Mouse (Mus musculus) limb, embryonic 10.5 days (tissue): Measurements from ENCODE around the gene Prkch. TPM values are rescaled to one million over a fixed set of nuclear protein-coding genes. Genes with fewer than 3 reads are reported as not detected.
"Not testable (repeated sequence)": the region's sequence is repeated elsewhere in the genome, so short reads cannot be mapped to it uniquely, and the experiment has no call there.

Experiments used
- DNase-seq: peaks from one replicate; pipeline ENCODE4 v3.0.0-alpha.2; 2017; ENCODE audit warnings: low spot score
- H3K27ac ChIP-seq: fragments of 300-500 bp; sonication (generic); 2 replicates; pipeline ENCODE4 v1.5.1; 2016; ENCODE audit warnings: mild to moderate bottlenecking
- H3K27me3 ChIP-seq: fragments of 300-500 bp; sonication (generic); 2 replicates; pipeline ENCODE4 v1.6.1; 2016; ENCODE audit warnings: low read depth, mild to moderate bottlenecking; ENCODE audit not compliant: poor library complexity, severe bottlenecking
- H3K36me3 ChIP-seq: fragments of 300-500 bp; sonication (generic); 2 replicates; pipeline ENCODE4 v1.6.1; 2016; ENCODE audit warnings: mild to moderate bottlenecking, moderate library complexity
- H3K4me1 ChIP-seq: fragments of 300-500 bp; sonication (generic); 2 replicates; pipeline ENCODE4 v1.6.1; 2016
- H3K4me3 ChIP-seq: fragments of 300-500 bp; sonication (generic); 2 replicates; pipeline ENCODE4 v1.5.1; 2016; ENCODE audit warnings: mild to moderate bottlenecking, moderate library complexity
- H3K9me3 ChIP-seq: fragments of 300-500 bp; sonication (generic); replicated peaks from 2 replicates; pipeline ENCODE4 v1.6.1; 2016; ENCODE audit warnings: mild to moderate bottlenecking
- WGBS: fragments of 180-500 bp; shearing (Covaris S2); methylation state at CpG from one replicate; pipeline ENCODE4 v1.1.7; 2016; 5-methylcytosine and 5-hydroxymethylcytosine counted together
- polyA plus RNA-seq: library from polyadenylated mRNA; unstranded; fragments of >200 nt; fragmentation: Nextera tagmentation; extraction: Ambion mirVana; gene quantifications from 2 replicates; pipeline ENCODE4 v1.2.1, GENCODE M21; 2016

The Prkch gene
- polyA plus RNA-seq, 1 experiment from 2014 or later = 7.4 TPM

DNA sequence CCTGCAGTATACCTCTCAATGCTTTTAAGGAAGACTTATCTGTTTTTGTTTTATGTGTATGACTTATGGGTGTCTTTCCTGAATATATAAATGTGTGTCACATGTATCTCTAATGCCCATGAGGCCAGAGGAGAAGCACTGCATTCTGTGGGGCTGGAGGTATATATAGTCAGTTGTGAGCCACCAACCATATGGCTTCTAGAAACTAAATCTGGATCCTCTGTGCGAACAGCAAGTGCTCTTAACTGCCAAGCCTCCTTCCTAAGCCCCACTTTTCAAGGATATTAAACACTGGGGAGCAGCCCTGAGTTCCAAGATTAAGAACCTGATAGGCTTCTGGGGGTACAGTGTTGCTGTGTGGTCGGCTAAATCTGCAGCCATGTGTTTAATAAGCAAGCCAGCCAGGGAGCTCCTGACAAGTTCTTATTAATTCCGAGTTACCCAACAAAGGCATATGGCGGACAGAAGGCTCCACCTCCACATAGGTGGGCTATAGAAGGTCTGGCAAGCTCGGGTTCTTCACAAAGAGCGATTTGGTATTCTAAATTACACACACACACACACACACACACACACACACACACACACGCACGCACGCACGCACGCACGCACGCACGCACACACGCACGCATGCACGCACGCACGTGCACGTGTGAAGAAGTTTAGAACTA is 25.9 kb upstream of the Prkch start:
- H3K36me3 ChIP-seq = no peaks in the 10 kb centered on the region
- no peaks in the 10 kb centered on the region for H3K27me3 ChIP-seq
- 93% methylated on average over 20 of the region's 20 CpGs for WGBS
- no peaks in the 10 kb centered on the region for H3K9me3 ChIP-seq
- 0 out of 2 replicates have a peak, but pooled peaks cover 2% of the 10 kb centered on the region for H3K4me1 ChIP-seq
- no peak overlapping the region for H3K4me3 ChIP-seq
- no peak for DNase-seq
- no peak overlapping the region for H3K27ac ChIP-seq

DNA sequence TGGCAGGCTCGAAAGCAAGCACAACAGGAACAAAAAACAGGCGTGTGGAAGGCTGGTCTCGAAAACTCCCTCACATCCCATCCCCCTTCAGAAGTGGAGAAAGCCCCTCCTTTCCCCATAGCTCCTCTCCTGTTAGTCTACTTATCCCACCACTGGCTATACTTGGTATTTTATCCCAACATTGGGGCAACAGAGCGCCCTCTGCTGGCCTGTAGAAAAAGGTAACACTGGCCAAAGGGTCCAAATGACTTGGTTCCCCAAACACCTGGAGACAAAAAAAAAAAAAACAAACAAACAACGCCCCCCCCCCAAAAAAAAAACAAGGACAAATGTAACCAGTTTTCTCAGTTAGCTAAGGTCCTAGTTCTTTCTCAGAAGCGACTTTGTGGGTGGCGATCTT is 24.5 kb upstream of the Prkch start:
- DNase-seq = no peak
- WGBS = 50% methylated on average over 7 of the region's 7 CpGs

DNA sequence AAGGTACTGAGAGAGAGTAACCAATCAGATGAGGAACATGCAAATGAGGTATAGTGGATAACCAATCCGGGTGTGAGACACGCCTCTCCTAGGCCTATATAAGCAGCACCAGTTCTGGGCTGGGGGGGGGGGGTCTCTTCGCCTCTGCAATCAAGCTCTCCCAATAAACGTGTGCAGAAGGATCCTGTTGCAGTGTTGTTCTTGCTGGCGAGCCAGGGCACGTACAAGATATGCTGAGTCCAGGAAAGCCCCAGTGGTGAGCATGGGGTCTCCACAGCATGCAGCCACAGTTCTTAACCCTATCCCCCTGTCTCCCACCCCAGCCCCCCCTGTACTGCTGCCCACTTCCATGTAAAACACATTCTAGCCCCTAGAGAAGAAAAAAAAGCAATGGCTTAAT is 21.5 kb upstream of the Prkch start:
- H3K27ac ChIP-seq, H3K4me3 ChIP-seq, H3K4me1 ChIP-seq, DNase-seq, H3K9me3 ChIP-seq, H3K36me3 ChIP-seq: not testable (repeated sequence)
- H3K27me3 ChIP-seq = peaks cover 15% of the 10 kb centered on the region
- 81% methylated on average over 6 of the region's 6 CpGs for WGBS

More for the DNA sequence above, 24.5 kb upstream of the Prkch start:
- Histone ChIP-seq H3K27me3 (no peaks in the 10 kb centered on the region), H3K27ac (no peak overlapping the region), H3K36me3 (no peaks in the 10 kb centered on the region), H3K4me3 (no peak overlapping the region), H3K4me1 (no peaks in the 10 kb centered on the region), H3K9me3 (no peaks in the 10 kb centered on the region)

DNA sequence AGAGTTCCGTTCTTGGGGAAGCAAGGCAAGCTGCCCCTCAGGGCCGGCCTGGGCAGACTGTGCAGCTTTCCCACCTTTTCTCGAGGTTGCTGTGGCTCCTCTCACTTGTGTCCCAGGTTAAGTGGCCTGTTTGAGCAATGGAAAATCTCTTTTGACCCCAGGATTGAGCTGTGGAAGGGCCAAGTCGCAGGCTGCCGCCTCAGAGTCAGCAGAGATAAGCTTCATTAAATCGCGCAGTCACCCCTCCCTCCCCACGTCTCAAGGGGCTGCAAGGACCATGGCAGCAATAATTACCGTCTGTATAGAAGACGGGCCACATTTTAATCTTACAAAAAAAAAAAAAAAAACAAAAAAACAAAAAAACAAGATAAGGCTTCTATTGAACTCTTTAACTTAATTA is 20.4 kb upstream of the Prkch start:
- Histone ChIP-seq H3K27ac (no peak overlapping the region), H3K9me3 (no peaks in the 10 kb centered on the region), H3K36me3 (no peaks in the 10 kb centered on the region), H3K4me1 (no peaks in the 10 kb centered on the region), H3K4me3 (no peak overlapping the region), H3K27me3 (peaks cover 15% of the 10 kb centered on the region)
- no peak for DNase-seq
- 33% methylated on average over 10 of the region's 10 CpGs for WGBS

DNA sequence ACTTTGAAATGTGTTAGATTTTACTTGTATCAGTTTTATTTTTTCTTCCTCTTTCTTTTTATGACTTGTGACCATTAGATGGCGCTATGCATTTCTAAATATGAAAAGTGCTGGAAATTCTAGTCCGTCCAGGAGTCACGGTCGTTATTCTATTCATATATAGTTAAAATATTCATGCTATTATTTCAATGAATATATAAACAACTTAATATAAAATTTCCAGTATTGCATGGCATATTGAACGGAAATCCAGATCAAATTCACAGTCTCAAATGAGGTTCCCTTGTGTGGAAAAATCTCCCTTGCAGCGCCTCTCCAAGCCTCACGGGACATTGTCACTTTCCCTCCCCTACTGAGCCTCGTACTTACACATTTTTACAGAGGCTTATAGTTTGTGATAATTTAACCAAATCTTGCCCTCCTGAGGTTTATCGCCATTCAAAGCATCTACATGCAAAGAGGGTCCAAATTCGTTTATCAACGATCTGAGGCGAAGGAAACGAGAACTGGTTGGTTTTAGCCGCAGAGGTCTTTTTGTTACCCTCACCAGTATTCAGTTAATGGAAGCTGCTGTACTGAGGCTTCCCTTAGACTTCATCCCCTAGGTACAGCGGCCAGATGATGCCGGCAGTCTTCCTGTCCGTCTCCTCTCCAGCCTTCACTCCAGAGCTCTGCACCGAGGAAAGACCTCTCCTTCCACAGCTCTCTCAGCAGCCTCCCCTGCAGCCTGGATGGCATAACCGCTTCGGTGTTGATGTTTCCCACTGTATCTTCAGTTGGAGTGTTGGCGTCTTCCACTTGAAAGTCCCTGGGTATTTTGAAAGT is 19.6 kb upstream of the Prkch start:
- 26% methylated on average over 21 of the region's 21 CpGs for WGBS
- Histone ChIP-seq H3K9me3 (no peaks in the 10 kb centered on the region), H3K27ac (no peak overlapping the region), H3K4me3 (peak overlapping the region; percentile 39), H3K27me3 (peaks cover 15% of the 10 kb centered on the region), H3K36me3 (no peaks in the 10 kb centered on the region), H3K4me1 (no peaks in the 10 kb centered on the region)
- no peak for DNase-seq

- WGBS = 63% methylated on average over 11 of the region's 11 CpGs
- Histone ChIP-seq H3K9me3 (no peaks in the 10 kb centered on the region), H3K27me3 (peaks cover 15% of the 10 kb centered on the region), H3K36me3 (no peaks in the 10 kb centered on the region), H3K27ac (no peak overlapping the region), H3K4me3 (peak overlapping the region; percentile 39), H3K4me1 (no peaks in the 10 kb centered on the region)
- DNase-seq = no peak
These were observed 19.0 kb upstream of the Prkch start for GRCm38 (mm10) chr12:73565620-73565969.

- Histone ChIP-seq H3K36me3 (no peaks in the 10 kb centered on the region), H3K9me3 (no peaks in the 10 kb centered on the region), H3K4me3 (no peak overlapping the region), H3K4me1 (peaks cover 6% of the 10 kb centered on the region), H3K27ac (peak overlapping the region; percentile 63), H3K27me3 (peaks cover 7% of the 10 kb centered on the region)
- DNase-seq = no peak
- 77% methylated on average over 15 of the region's 15 CpGs for WGBS
These were observed 10.0 kb upstream of the Prkch start for GRCm38 (mm10) chr12:73574632-73575031.

GRCm38 (mm10) chr12:73578141-73578540 is 6.5 kb upstream of the Prkch start:
- no peak for DNase-seq
- Histone ChIP-seq H3K27me3 (peaks cover 28% of the 10 kb centered on the region), H3K36me3 (no peaks in the 10 kb centered on the region), H3K9me3 (no peaks in the 10 kb centered on the region), H3K27ac (no peak overlapping the region), H3K4me1 (peaks cover 6% of the 10 kb centered on the region), H3K4me3 (no peak overlapping the region)
- 73% methylated on average over 6 of the region's 6 CpGs for WGBS

GRCm38 (mm10) chr12:73580811-73581210 is 3.8 kb upstream of the Prkch start:
- H3K27me3 ChIP-seq = peaks cover 55% of the 10 kb centered on the region
- H3K27ac ChIP-seq = no peak overlapping the region
- WGBS = 91% methylated on average over 7 of the region's 7 CpGs
- no peaks in the 10 kb centered on the region for H3K9me3 ChIP-seq
- H3K4me3 ChIP-seq = no peak overlapping the region
- H3K36me3 ChIP-seq = no peaks in the 10 kb centered on the region
- H3K4me1 ChIP-seq = peaks cover 22% of the 10 kb centered on the region
- DNase-seq = no peak

- H3K27ac ChIP-seq = no peak overlapping the region
- no peak for DNase-seq
- no peaks in the 10 kb centered on the region for H3K9me3 ChIP-seq
- H3K4me3 ChIP-seq = no peak overlapping the region
- no peaks in the 10 kb centered on the region for H3K36me3 ChIP-seq
- H3K27me3 ChIP-seq = peaks cover 73% of the 10 kb centered on the region
- WGBS = 72% methylated on average over 9 of the region's 9 CpGs
- H3K4me1 ChIP-seq = peaks cover 24% of the 10 kb centered on the region
These were observed 1.3 kb upstream of the Prkch start for GRCm38 (mm10) chr12:73583318-73583717.

DNA sequence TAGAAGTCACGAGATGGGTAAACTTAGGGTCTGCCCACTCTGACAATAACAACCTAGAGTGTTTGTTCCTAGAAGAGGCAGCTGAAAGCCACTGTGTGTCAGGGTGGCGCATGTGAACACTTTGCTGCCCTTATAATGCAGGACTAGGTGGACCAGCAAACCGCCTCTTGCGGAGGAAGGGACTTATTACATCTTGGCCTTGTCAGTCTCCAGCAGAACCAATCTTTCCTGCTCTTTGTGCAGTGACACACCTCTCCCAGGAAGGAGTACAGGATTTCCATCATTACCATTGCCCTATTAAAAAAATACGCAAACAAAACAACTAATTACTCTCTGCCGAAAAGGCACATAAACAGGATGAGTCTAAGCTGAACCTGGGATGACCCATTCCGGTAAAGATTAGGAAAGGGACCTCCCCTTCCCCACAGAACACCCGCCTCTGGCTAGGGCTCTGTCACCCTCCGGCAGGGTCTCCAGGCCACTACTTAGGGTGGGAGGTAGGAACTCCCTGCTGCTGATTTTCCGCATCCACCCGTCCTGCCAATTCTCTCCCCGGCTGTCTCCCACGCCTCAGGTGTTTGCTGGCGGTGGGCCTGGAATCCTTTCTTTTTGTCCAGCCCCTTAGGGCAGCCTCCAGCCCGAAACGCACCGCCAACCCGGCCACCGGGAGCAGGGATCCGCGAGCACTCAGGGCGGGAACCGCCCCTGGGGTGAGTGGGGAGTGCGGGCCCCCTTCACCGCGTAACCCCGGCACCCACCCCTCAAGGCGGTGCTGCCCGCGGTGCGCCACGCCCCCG is 585 bp upstream of the Prkch start:
- 5% methylated on average over 33 of the region's 33 CpGs for WGBS
- peaks cover 24% of the 10 kb centered on the region for H3K4me1 ChIP-seq
- H3K27me3 ChIP-seq = peaks cover 80% of the 10 kb centered on the region
- H3K4me3 ChIP-seq = peak overlapping the region; percentile 65
- peak; percentile 70 for DNase-seq
- no peaks in the 10 kb centered on the region for H3K36me3 ChIP-seq
- H3K9me3 ChIP-seq = no peaks in the 10 kb centered on the region
- peak overlapping the region; percentile 85 for H3K27ac ChIP-seq

DNA sequence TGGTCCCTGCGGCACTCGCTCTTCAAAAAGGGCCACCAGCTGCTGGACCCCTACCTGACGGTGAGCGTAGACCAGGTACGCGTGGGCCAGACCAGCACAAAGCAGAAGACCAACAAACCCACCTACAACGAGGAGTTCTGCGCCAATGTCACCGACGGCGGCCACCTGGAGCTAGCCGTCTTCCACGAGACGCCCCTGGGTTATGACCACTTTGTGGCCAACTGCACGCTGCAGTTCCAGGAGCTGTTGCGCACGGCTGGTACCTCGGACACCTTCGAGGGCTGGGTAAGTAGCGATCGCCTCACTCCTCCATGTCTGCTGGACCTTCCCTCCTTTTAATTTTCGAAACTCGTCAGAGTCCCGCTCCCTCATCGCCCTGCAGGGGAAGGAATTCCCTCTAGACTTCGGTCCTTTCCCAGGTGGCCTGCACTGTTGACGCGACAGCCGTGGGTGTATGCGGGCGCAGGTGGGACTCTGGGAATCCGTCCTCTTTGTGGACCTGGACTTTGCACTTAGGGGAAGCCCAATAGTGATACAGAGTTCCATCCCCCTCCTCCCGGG is 725 bp downstream of the Prkch start:
- Histone ChIP-seq H3K36me3 (no peaks in the 10 kb centered on the region), H3K27ac (peak overlapping the region; percentile 85), H3K27me3 (peaks cover 77% of the 10 kb centered on the region), H3K4me3 (peak overlapping the region; percentile 65), H3K9me3 (no peaks in the 10 kb centered on the region), H3K4me1 (peaks cover 24% of the 10 kb centered on the region)
- 1% methylated on average over 33 of the region's 33 CpGs for WGBS
- no peak for DNase-seq
